Mouse (Mus musculus) MEL (cell line): ENCODE measurements around the gene Abhd8. TPM values are rescaled to one million over a fixed set of nuclear protein-coding genes. Genes with fewer than 3 reads are reported as not detected.
"Not testable (repeated sequence)": the region's sequence is repeated elsewhere in the genome, so short reads cannot be mapped to it uniquely, and the experiment has no call there.

Experiments
- DNase-seq: peaks from one replicate; pipeline ENCODE4 v3.0.0; 2011; ENCODE audit warnings: low read depth, low spot score
- H3K27ac ChIP-seq: 2 replicates; pipeline ENCODE4 v1.5.1; 2012; ENCODE audit warnings: low read depth, mild to moderate bottlenecking, control low read depth, low read length, moderate library complexity; ENCODE audit not compliant: control insufficient read depth
- H3K27me3 ChIP-seq, 2 experiments: fragments of 150-350 bp in 1 of 2; sonication (generic) in 1 of 2; 2 replicates each; pipeline ENCODE4 v1.6.1; 2012; ENCODE audit warnings: low read length in 2 of 2, mild to moderate bottlenecking in 2 of 2, improper control_type of control experiment in 1 of 2, moderate library complexity in 1 of 2; ENCODE audit not compliant: insufficient read depth in 2 of 2, control insufficient read depth in 1 of 2
- H3K36me3 ChIP-seq, 2 experiments: 2 replicates each; pipeline ENCODE4 v1.6.1; 2012 to 2014; ENCODE audit warnings: low read length in 2 of 2, improper control_type of control experiment in 1 of 2, inconsistent platforms in 1 of 2, mild to moderate bottlenecking in 1 of 2; ENCODE audit not compliant: insufficient read depth in 2 of 2, control insufficient read depth in 1 of 2
- H3K4me1 ChIP-seq, 2 experiments: fragments of 150-350 bp in 1 of 2; sonication (generic) in 1 of 2; 2 replicates each; pipeline ENCODE4 v1.6.1; 2012; ENCODE audit warnings: low read length in 2 of 2, improper control_type of control experiment in 1 of 2, mild to moderate bottlenecking in 1 of 2; ENCODE audit not compliant: insufficient read depth in 2 of 2, control insufficient read depth in 1 of 2
- H3K4me3 ChIP-seq, 2 experiments: fragments of 150-350 bp in 1 of 2; sonication (generic) in 1 of 2; 2 replicates each; pipeline ENCODE4 v1.5.1; 2012; ENCODE audit warnings: low read depth in 2 of 2, low read length in 2 of 2, mild to moderate bottlenecking in 2 of 2, moderate library complexity in 2 of 2, control low read depth in 1 of 2, improper control_type of control experiment in 1 of 2; ENCODE audit not compliant: control insufficient read depth in 1 of 2, insufficient read depth in 1 of 2
- H3K79me2 ChIP-seq: 2 replicates; pipeline ENCODE4 v1.6.1; 2012; ENCODE audit warnings: mild to moderate bottlenecking, low read length, moderate library complexity; ENCODE audit not compliant: control insufficient read depth, poor library complexity, insufficient read depth
- H3K9ac ChIP-seq: 2 replicates; pipeline ENCODE4 v1.6.1; 2012; ENCODE audit warnings: low read depth, mild to moderate bottlenecking, control low read depth, low read length, moderate library complexity; ENCODE audit not compliant: control insufficient read depth, poor library complexity, severe bottlenecking
- H3K9me3 ChIP-seq: fragments of 150-350 bp; sonication (generic); replicated peaks from 2 replicates; pipeline ENCODE4 v1.6.1; 2012; ENCODE audit warnings: mild to moderate bottlenecking, low read length, improper control_type of control experiment, moderate library complexity; ENCODE audit not compliant: insufficient read depth
- CHD1 ChIP-seq: IDR thresholded peaks from 2 replicates; pipeline ENCODE4 v1.6.1; 2012; ENCODE audit warnings: low read depth, mild to moderate bottlenecking, inconsistent platforms, low read length, improper control_type of control experiment
- CHD2 ChIP-seq: IDR thresholded peaks from 2 replicates; pipeline ENCODE4 v1.6.1; 2011; ENCODE audit warnings: low read length, improper control_type of control experiment
- E2F4 ChIP-seq: IDR thresholded peaks from 2 replicates; pipeline ENCODE4 v1.6.1; 2011; ENCODE audit warnings: low read depth, low read length, improper control_type of control experiment, borderline replicate concordance
- ELF1 ChIP-seq: IDR thresholded peaks from 2 replicates; pipeline ENCODE4 v1.6.1; 2014; ENCODE audit warnings: low read depth, mild to moderate bottlenecking, inconsistent platforms, low read length, improper control_type of control experiment, moderate library complexity
- EP300 ChIP-seq, 2 experiments: IDR thresholded peaks; 2 replicates each; pipeline ENCODE4 v1.6.1; 2011; ENCODE audit warnings: improper control_type of control experiment in 2 of 2, low read length in 2 of 2, low read depth in 1 of 2, mild to moderate bottlenecking in 1 of 2
- ETS1 ChIP-seq: IDR thresholded peaks from 2 replicates; pipeline ENCODE4 v1.6.1; 2012; ENCODE audit warnings: low read depth, mild to moderate bottlenecking, inconsistent platforms, low read length, improper control_type of control experiment, moderate library complexity
- MAFK ChIP-seq: IDR thresholded peaks from 2 replicates; pipeline ENCODE4 v1.6.1; 2011; ENCODE audit warnings: low read depth, mild to moderate bottlenecking, low read length, improper control_type of control experiment, borderline replicate concordance
- MAX ChIP-seq: IDR thresholded peaks from 2 replicates; pipeline ENCODE4 v1.6.1; 2011; ENCODE audit warnings: low read length, improper control_type of control experiment
- MXI1 ChIP-seq: IDR thresholded peaks from 2 replicates; pipeline ENCODE4 v1.6.1; 2011; ENCODE audit warnings: mild to moderate bottlenecking, low read depth, low read length, improper control_type of control experiment
- MYC ChIP-seq: IDR thresholded peaks from 2 replicates; pipeline ENCODE4 v1.6.1; 2011; ENCODE audit warnings: low read depth, mild to moderate bottlenecking, low read length, improper control_type of control experiment, moderate library complexity
- NELFE ChIP-seq: IDR thresholded peaks from 2 replicates; pipeline ENCODE4 v1.6.1; 2011; ENCODE audit warnings: low read depth, low read length, improper control_type of control experiment
- NRF1 ChIP-seq: IDR thresholded peaks from 2 replicates; pipeline ENCODE4 v1.6.1; 2014; ENCODE audit warnings: low read depth, mild to moderate bottlenecking, inconsistent platforms, low read length, improper control_type of control experiment, moderate library complexity; ENCODE audit not compliant: poor library complexity, insufficient read depth, severe bottlenecking
- POLR2A ChIP-seq, 2 experiments: IDR thresholded peaks; 2 replicates each; pipeline ENCODE4 v1.6.1; 2011 to 2012; ENCODE audit warnings: low read length in 2 of 2, mild to moderate bottlenecking in 2 of 2, control low read depth in 1 of 2, improper control_type of control experiment in 1 of 2, low read depth in 1 of 2, moderate library complexity in 1 of 2; ENCODE audit not compliant: control insufficient read depth in 1 of 2, insufficient read depth in 1 of 2, poor library complexity in 1 of 2
- POLR2AphosphoS2 ChIP-seq: IDR thresholded peaks from 2 replicates; pipeline ENCODE4 v1.6.1; 2011; ENCODE audit warnings: low read length, improper control_type of control experiment
- POLR2AphosphoS5 ChIP-seq: IDR thresholded peaks from 2 replicates; pipeline ENCODE4 v1.6.1; 2012; ENCODE audit warnings: low read depth, borderline replicate concordance, mild to moderate bottlenecking, inconsistent platforms, low read length, moderate library complexity, mixed read lengths
- RAD21 ChIP-seq: IDR thresholded peaks from 2 replicates; pipeline ENCODE4 v1.6.1; 2011; ENCODE audit warnings: mild to moderate bottlenecking, low read depth, low read length, improper control_type of control experiment
- SIN3A ChIP-seq: IDR thresholded peaks from 2 replicates; pipeline ENCODE4 v1.6.1; 2012; ENCODE audit warnings: low read length, improper control_type of control experiment, inconsistent platforms
- SMC3 ChIP-seq: IDR thresholded peaks from 2 replicates; pipeline ENCODE4 v1.6.1; 2011; ENCODE audit warnings: low read depth, low read length, improper control_type of control experiment
- TAL1 ChIP-seq: IDR thresholded peaks from 2 replicates; pipeline ENCODE4 v1.6.1; 2012; ENCODE audit warnings: mild to moderate bottlenecking, inconsistent platforms, low read length, moderate library complexity, mixed read lengths
- TBP ChIP-seq: IDR thresholded peaks from 2 replicates; pipeline ENCODE4 v1.8.0; 2011; ENCODE audit warnings: low read depth, low read length, improper control_type of control experiment
- USF1 ChIP-seq: IDR thresholded peaks from 2 replicates; pipeline ENCODE4 v1.6.1; 2014; ENCODE audit warnings: low read depth, mild to moderate bottlenecking, inconsistent platforms, low read length, improper control_type of control experiment, moderate library complexity
- ZC3H11A ChIP-seq: IDR thresholded peaks from 2 replicates; pipeline ENCODE4 v1.6.1; 2012; ENCODE audit warnings: low read depth, mild to moderate bottlenecking, inconsistent platforms, low read length, improper control_type of control experiment
- ZNF384 ChIP-seq: IDR thresholded peaks from 2 replicates; pipeline ENCODE4 v1.6.1; 2012; ENCODE audit warnings: low read depth, mild to moderate bottlenecking, inconsistent platforms, low read length, improper control_type of control experiment
- polyA plus RNA-seq, 2 experiments: library from polyadenylated mRNA; stranded (reverse) in 1 of 2; unstranded in 1 of 2; fragments of >175 nt in 1 of 2; fragments of >200 nt in 1 of 2; gene quantifications; 2 replicates each; pipeline versions ENCODE4 v1.2.1 to v1.2.4; 2012; ENCODE audit warnings: low replicate concordance in 2 of 2, low read depth in 1 of 2; ENCODE audit not compliant: insufficient read length in 2 of 2, insufficient read depth in 1 of 2, missing spikeins in 1 of 2
- total RNA-seq: library from RNA; depleted of rRNA; stranded (reverse); fragments of 300-350 nt; gene quantifications from 2 replicates; pipeline ENCODE4 v1.2.3, GENCODE M21; 2012

The Abhd8 gene
- total and polyA plus RNA-seq, 3 experiments: 28.5 to 39.2 TPM; not detected in 1

DNA sequence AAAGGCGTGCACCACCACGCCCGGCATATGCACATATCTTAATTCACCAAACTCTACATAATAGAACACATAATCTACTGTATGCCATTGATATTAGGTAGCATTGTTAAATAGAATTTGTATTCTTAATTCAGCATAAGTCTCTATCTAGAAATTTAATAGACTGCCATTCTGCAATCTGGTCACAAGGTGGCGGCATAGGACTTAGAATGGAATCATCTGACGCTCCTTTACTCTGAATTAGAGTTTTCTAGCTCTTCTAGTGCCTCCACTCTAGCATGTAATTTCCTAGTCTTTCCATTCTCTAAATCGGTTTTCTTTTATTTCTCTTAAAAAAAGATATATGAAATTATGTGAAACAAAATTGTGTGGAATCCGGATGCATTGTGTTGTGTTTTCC lies 22.1 kb downstream of the Abhd8 start (continued):
- TF ChIP-seq ETS1 (no peak), POLR2AphosphoS2 (no peak), TAL1 (no peak), POLR2AphosphoS5 (no peak), POLR2A (IDR thresholded peaks at IDR 0.05; ENCODE audit: control insufficient read depth in 1 of 2, insufficient read depth in 1 of 2, low read depth in 1 of 2, low read length in 2 of 2, poor library complexity in 1 of 2) (no peak), MXI1 (no peak), USF1 (no peak), ZNF384 (peak; percentile 31; the same call in 1 of the 2 replicates), ZC3H11A (peak; percentile 96), MAX (no peak), ELF1 (no peak), CHD1 (no peak), MYC (no peak), SMC3 (peak; percentile 94), RAD21 (peak; percentile 99), NELFE (no peak), TBP (no peak), MAFK (no peak), NRF1 (no peak), EP300 (IDR thresholded peaks at IDR 0.05; ENCODE audit: low read depth in 1 of 2, low read length in 2 of 2) (no peak), CHD2 (no peak), SIN3A (peak; percentile 54; the same call in 1 of the 2 replicates), E2F4 (no peak)

DNA sequence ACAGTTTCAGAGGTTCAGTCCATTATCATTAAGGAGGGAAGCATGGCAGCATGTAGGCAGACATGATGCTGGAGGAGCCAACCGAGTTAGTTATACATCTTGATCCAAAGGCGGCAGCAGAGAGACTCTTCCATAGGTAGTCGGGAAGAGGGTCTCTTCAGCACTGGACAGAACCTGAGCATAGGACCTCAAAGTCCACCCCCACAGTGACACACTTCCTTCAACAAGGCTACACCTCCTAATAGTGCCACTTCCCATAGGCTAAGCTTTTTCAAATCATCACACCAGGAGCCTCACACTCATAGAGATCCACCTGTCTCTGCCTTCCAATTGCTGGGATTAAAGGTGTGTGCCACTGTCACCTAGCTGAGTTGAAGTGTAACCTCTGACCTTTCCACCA lies 26.4 kb downstream of the Abhd8 start:
- Histone ChIP-seq H3K79me2 (no peaks in the 10 kb centered on the region), H3K27ac (no peak overlapping the region)
- TF ChIP-seq NELFE: no peak

DNA sequence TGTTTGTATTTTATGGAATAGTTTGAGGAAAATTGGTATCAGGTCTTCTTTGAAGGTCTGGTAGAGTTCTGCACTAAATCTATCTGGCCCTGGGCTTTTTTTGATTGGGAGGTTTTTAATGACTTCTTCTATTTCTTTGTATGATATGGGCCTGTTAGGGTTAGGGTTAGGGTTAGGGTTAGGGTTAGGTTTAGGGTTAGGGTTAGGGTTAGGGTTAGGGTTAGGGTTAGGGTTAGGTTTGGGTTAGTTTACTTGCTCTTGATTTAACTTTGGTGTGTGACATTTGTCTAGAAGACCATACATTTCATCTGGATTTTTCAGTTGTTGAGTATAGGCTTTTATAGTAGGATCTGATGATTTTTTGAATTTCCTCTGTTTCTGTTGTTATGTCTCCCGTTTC lies 30.5 kb downstream of the Abhd8 start:
- not testable (repeated sequence) for DNase-seq, H3K9ac ChIP-seq, H3K4me1 ChIP-seq, H3K4me3 ChIP-seq, H3K79me2 ChIP-seq, H3K27me3 ChIP-seq, H3K9me3 ChIP-seq, H3K27ac ChIP-seq, H3K36me3 ChIP-seq

More for the DNA sequence above, 26.4 kb downstream of the Abhd8 start:
- Histone ChIP-seq H3K4me1 (no peaks in the 10 kb centered on the region), H3K4me3 (no peak overlapping the region), H3K27me3 (peaks cover 0 to 3% of the 10 kb centered on the region in 2 experiments; a peak in 3 of 4 replicates), H3K36me3 (no peaks in the 10 kb centered on the region), H3K9ac (no peak overlapping the region), H3K9me3 (no peaks in the 10 kb centered on the region)
- DNase-seq: peak; percentile 21
